8 mouse cellular contexts compared by ENCODE assay signal in the genomic region with DNA sequence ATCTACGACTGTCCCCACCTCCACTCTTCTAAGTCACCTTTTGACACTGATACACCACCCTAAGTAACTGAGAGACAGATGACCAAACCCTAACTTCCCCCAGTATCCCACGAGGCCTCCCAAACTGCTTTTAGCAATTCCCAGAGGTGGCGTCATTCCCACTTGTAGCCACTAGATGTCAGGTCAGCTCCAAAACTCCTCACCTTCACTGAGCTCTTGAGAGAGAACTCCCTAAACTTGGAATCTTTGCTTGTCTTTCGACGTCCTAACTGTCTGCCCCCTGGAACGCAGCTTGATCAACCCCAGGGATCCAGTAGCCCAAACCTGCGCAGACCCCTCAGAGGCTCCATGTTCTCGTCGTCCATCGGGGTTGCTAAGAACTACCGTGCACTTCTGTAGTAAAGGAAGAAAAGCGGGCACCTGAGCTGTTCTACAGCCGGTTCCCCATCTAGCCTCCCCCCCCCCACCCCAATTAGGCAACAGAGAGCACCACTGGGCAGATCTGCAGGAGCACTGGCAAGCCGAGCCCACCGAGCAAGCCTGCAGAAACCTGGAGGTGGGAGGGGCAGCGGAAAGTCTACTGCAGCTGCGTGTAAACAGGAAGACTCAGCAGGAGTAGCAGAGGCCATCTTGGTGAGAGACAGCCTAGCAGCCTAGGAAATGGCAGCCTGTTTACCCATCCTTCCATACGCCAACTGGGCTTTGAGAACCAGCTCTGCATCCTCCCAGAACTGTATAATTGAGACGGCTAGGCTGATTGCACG. TPM values are rescaled to one million over a fixed set of nuclear protein-coding genes. Genes with fewer than 3 reads are reported as not detected.
A peak's percentile ranks its signal among the peaks of the same experiment; 100 is the strongest.
DNase-seq lines count a peak whose midpoint lies in the region; ATAC-seq and TF ChIP-seq lines count a peak whose summit lies in the region.

No protein-coding gene starts in this region.

- no peak overlapping the region for H3K27ac ChIP-seq in spleen, adult 2 months (ENCODE audit: insufficient read depth, low read length)
- no peak overlapping the region for H3K27ac ChIP-seq in heart, postnatal 0 days (ENCODE audit: low read depth)
- no peak overlapping the region for H3K27ac ChIP-seq in midbrain, embryonic 12.5 days (replicated peaks)

- H3K4me2 ChIP-seq in heart, postnatal 0 days (ENCODE audit: low read depth, low read length), result no peak overlapping the region
- H3K4me2 ChIP-seq in midbrain, embryonic 12.5 days (replicated peaks), result no peak overlapping the region

- no peak for TF ChIP-seq POLR2A in spleen, adult 2 months (IDR thresholded peaks at IDR 0.05; ENCODE audit: low read depth, low read length)

- WGBS in spleen, adult 2 months, result 58% methylated on average over 20 of the region's 20 CpGs
- WGBS in heart, postnatal 0 days, result 39% methylated on average over 20 of the region's 20 CpGs
- WGBS in midbrain, embryonic 12.5 days, result 38% methylated on average over 20 of the region's 20 CpGs

- ATAC-seq in heart, postnatal 0 days (ENCODE audit: insufficient read depth, low read depth), result no peak
- ATAC-seq in midbrain, embryonic 12.5 days (ENCODE audit: low FRiP score, low read depth), result peak; percentile 7; the same call in 1 of the 2 replicates

- H3K27me3 ChIP-seq in spleen, adult 2 months (ENCODE audit: control insufficient read depth, insufficient read depth, low read length), result no peaks in the 10 kb centered on the region
- H3K27me3 ChIP-seq in heart, postnatal 0 days (ENCODE audit: control insufficient read depth, insufficient read depth, low read length), result no peaks in the 10 kb centered on the region
- H3K27me3 ChIP-seq in midbrain, embryonic 12.5 days, result peaks cover 19% of the 10 kb centered on the region

- intact Hi-C loops in left cerebral cortex, postnatal 25 days (cut with DNase I), result loop anchor here (2.0 to 5.0 kb wide), 2 partner anchors 51 to 285 kb away; no protein-coding TSS in a partner anchor

- peak; percentile 9 to 19 for DNase-seq in spleen, adult 2 months (ENCODE audit: low read depth in 1 of 2, low spot score in 2 of 2)
- no peak for DNase-seq in spleen, adult 12 weeks (ENCODE audit: low spot score)
- peak; percentile 69 for DNase-seq in adrenal gland, postnatal 10 days
- DNase-seq in embryo, embryonic 11 days, result peak; percentile 82
- peak; percentile 74 for DNase-seq in heart, postnatal 0 days (ENCODE audit: low spot score)
- peak; percentile 48 to 73 for DNase-seq in left cerebral cortex, postnatal 25 days (ENCODE audit: low spot score in 2 of 2)
- DNase-seq in thymus, postnatal 25 days, result peak; percentile 37

- H3K36me3 ChIP-seq in spleen, adult 2 months (ENCODE audit: control insufficient read depth, insufficient read depth, low read length), result no peaks in the 10 kb centered on the region
- no peaks in the 10 kb centered on the region for H3K36me3 ChIP-seq in heart, postnatal 0 days (replicated peaks; ENCODE audit: control insufficient read depth, insufficient read depth, low read length)
- no peaks in the 10 kb centered on the region for H3K36me3 ChIP-seq in midbrain, embryonic 12.5 days

- H3K9me3 ChIP-seq in heart, postnatal 0 days (replicated peaks; ENCODE audit: control insufficient read depth, low read length), result no peaks in the 10 kb centered on the region
- no peaks in the 10 kb centered on the region for H3K9me3 ChIP-seq in midbrain, embryonic 12.5 days

- H3K4me1 ChIP-seq in spleen, adult 2 months (ENCODE audit: control insufficient read depth, insufficient read depth, insufficient read length), result no peaks in the 10 kb centered on the region
- peaks cover 18% of the 10 kb centered on the region for H3K4me1 ChIP-seq in heart, postnatal 0 days (ENCODE audit: control insufficient read depth, insufficient read depth)
- H3K4me1 ChIP-seq in midbrain, embryonic 12.5 days, result peaks cover 28% of the 10 kb centered on the region

- peak; percentile 51; the same call in 1 of the 2 replicates for TF ChIP-seq CTCF in spleen, adult 2 months (IDR thresholded peaks at IDR 0.05; ENCODE audit: extremely low read depth, insufficient read depth, insufficient read length, insufficient replicate concordance)
- peak; percentile 87 for TF ChIP-seq CTCF in heart, postnatal 0 days (IDR thresholded peaks at IDR 0.05; ENCODE audit: low read depth)

- no peak for TF ChIP-seq EP300 in heart, postnatal 0 days (IDR thresholded peaks at IDR 0.05; ENCODE audit: low read depth)

- no peak overlapping the region for H3K4me3 ChIP-seq in spleen, adult 2 months (ENCODE audit: extremely low read depth, insufficient read depth, insufficient read length)
- no peak overlapping the region for H3K4me3 ChIP-seq in heart, postnatal 0 days (ENCODE audit: low read depth, low read length)
- no peak overlapping the region for H3K4me3 ChIP-seq in midbrain, embryonic 12.5 days

- H3K9ac ChIP-seq in heart, postnatal 0 days (replicated peaks; ENCODE audit: low read depth, low read length), result no peak overlapping the region
- H3K9ac ChIP-seq in midbrain, embryonic 12.5 days (replicated peaks), result no peak overlapping the region

RNA-seq across cellular contexts. Expression of a gene that starts 33.9 kb away (rescaled TPM):
- not detected in 2 replicates for polyA plus RNA-seq in spleen, adult 2 months (2012; rRNA removed)
- not detected for total RNA-seq in adrenal gland, postnatal 10 days (2021)
- total RNA-seq in heart, postnatal 0 days (2014; rRNA removed; ENCODE audit: low replicate concordance), result not detected in 2 replicates
- polyA plus RNA-seq in heart, postnatal 0 days (2015; fragmentation: Nextera tagmentation; extraction: Ambion mirVana), result not detected in 2 replicates
- total RNA-seq in left cerebral cortex, postnatal 25 days (2021), result not detected
- polyA plus RNA-seq in midbrain, embryonic 12.5 days (2016; fragmentation: Nextera tagmentation; extraction: Ambion mirVana), result not detected in 2 replicates

RNA-seq across cellular contexts. Expression of a gene that starts 41.8 kb away (rescaled TPM):
- polyA plus RNA-seq in spleen, adult 2 months (2012; rRNA removed), result 5.0 and 7.3 TPM in 2 replicates
- 1 to 10 TPM; 2.9 to 4.9 TPM for total RNA-seq in adrenal gland, postnatal 10 days (2021)
- total RNA-seq in heart, postnatal 0 days (2014; rRNA removed; ENCODE audit: low replicate concordance), result 2.2 and 4.4 TPM in 2 replicates
- polyA plus RNA-seq in heart, postnatal 0 days (2015; fragmentation: Nextera tagmentation; extraction: Ambion mirVana), result 4.4 and 4.7 TPM in 2 replicates
- 10 to 100 TPM in 1 of 2 experiments, 1 to 10 TPM in 1; 8.9 to 12.4 TPM for total RNA-seq in left cerebral cortex, postnatal 25 days (2021)
- polyA plus RNA-seq in midbrain, embryonic 12.5 days (2016; fragmentation: Nextera tagmentation; extraction: Ambion mirVana), result 14.3 and 16.8 TPM in 2 replicates
